Mouse (Mus musculus) frontal cortex, adult (tissue): ENCODE measurements around the gene Cdc42.

Source experiments
- ATAC-seq: cut with Nextera tagmentation; 2 replicates; pipeline ENCODE4 v1.9.2; 2017; ENCODE audit warnings: mild to moderate bottlenecking, moderate library complexity, mixed read lengths; ENCODE audit not compliant: low TSS enrichment

Gene Cdc42

GRCm38 (mm10) chr4:137285876-137286661, 71.5 kb downstream of the Cdc42 start:
- ATAC-seq = no peak

GRCm38 (mm10) chr4:137283407-137283732, 74.2 kb downstream of the Cdc42 start:
- no peak for ATAC-seq

- no peak for ATAC-seq
These were observed 74.7 kb downstream of the Cdc42 start for GRCm38 (mm10) chr4:137282584-137283406.

GRCm38 (mm10) chr4:137282122-137282521, 75.4 kb downstream of the Cdc42 start:
- no peak for ATAC-seq

GRCm38 (mm10) chr4:137281273-137281672, 76.2 kb downstream of the Cdc42 start:
- no peak for ATAC-seq

- no peak for ATAC-seq
These were observed 78.2 kb downstream of the Cdc42 start for GRCm38 (mm10) chr4:137279346-137279745.

- peak; percentile 54 for ATAC-seq
These were observed 79.1 kb downstream of the Cdc42 start for GRCm38 (mm10) chr4:137278144-137279040.

GRCm38 (mm10) chr4:137277600-137278143, 79.8 kb downstream of the Cdc42 start:
- no peak for ATAC-seq

- ATAC-seq = peak; percentile 25; the same call in 1 of the 2 replicates
These were observed 80.4 kb downstream of the Cdc42 start, which contains the start of gene Wnt4 for GRCm38 (mm10) chr4:137277166-137277513. Wnt4 (plus strand) TSS chr4:137277489.

- peak; percentile 21 for ATAC-seq
These were observed 80.9 kb downstream of the Cdc42 start for GRCm38 (mm10) chr4:137276443-137277165.

- ATAC-seq = no peak
These were observed 83.2 kb downstream of the Cdc42 start for GRCm38 (mm10) chr4:137274304-137274703.

GRCm38 (mm10) chr4:137271856-137272255, 85.7 kb downstream of the Cdc42 start:
- ATAC-seq = no peak
